Mouse (Mus musculus) stomach, embryonic 14.5 days (tissue): Measurements from ENCODE around the gene Mpv17l. TPM values are rescaled to one million over a fixed set of nuclear protein-coding genes. Genes with fewer than 3 reads are reported as not detected.

ENCODE experiments used
- polyA plus RNA-seq: library from polyadenylated mRNA; unstranded; fragments of >200 nt; fragmentation: Nextera tagmentation; extraction: Ambion mirVana; gene quantifications from 2 replicates; pipeline ENCODE4 v1.2.1, GENCODE M21; 2014

Gene Mpv17l
- polyA plus RNA-seq, 1 experiment from 2014 or later, result 6.9 TPM

Other genes starting within 250 kb of the Mpv17l start
- 36.8 and 41.7 TPM in 2 replicates for gene Parn, start 235.0 kb upstream of the Mpv17l start, polyA plus RNA-seq
- 53.8 and 54.9 TPM in 2 replicates for gene Bfar, start 231.3 kb upstream of the Mpv17l start, polyA plus RNA-seq
- 6.5 and 7.2 TPM in 2 replicates for gene 3110001I22Rik, start 231.2 kb upstream of the Mpv17l start, polyA plus RNA-seq
- 20.7 and 27.3 TPM in 2 replicates for gene Pla2g10, start 172.2 kb upstream of the Mpv17l start, polyA plus RNA-seq
- gene Rrn3, start 122.5 kb upstream of the Mpv17l start, polyA plus RNA-seq, result 57.1 and 57.7 TPM in 2 replicates
- 189 and 216 TPM in 2 replicates for gene Ntan1, start 84.3 kb upstream of the Mpv17l start, polyA plus RNA-seq
- gene Pdxdc1, start within 50 bp of the Mpv17l start, polyA plus RNA-seq, result 103 and 113 TPM in 2 replicates
- 2.5 and 3.2 TPM in 2 replicates for gene 2900011O08Rik, start 83.4 kb downstream of the Mpv17l start, polyA plus RNA-seq
- gene Ifitm7, start 83.7 kb downstream of the Mpv17l start, polyA plus RNA-seq, result not detected in 2 replicates